Mouse (Mus musculus) CH12.LX (cell line): ENCODE data around the gene Sult1d1. TPM values are rescaled to one million over a fixed set of nuclear protein-coding genes. Genes with fewer than 3 reads are reported as not detected.
"Not testable (repeated sequence)": the region's sequence is repeated elsewhere in the genome, so short reads cannot be mapped to it uniquely, and the experiment has no call there.

Experiments used
- DNase-seq: peaks from one replicate; pipeline ENCODE4 v3.0.0-alpha.2; 2013; ENCODE audit errors: extremely low read depth
- H3K27ac ChIP-seq: 2 replicates; pipeline ENCODE4 v1.5.1; 2012; ENCODE audit warnings: low read depth, mild to moderate bottlenecking, control low read depth, moderate library complexity; ENCODE audit not compliant: insufficient read depth
- H3K27me3 ChIP-seq: replicated peaks from 2 replicates; pipeline ENCODE3; 2012; ENCODE audit warnings: inconsistent platforms
- H3K36me3 ChIP-seq, 2 experiments: replicated peaks in 1 of 2; 2 replicates each; pipeline versions ENCODE3 to v1.6.1; 2012; ENCODE audit warnings: inconsistent platforms in 1 of 2, low read length in 1 of 2, mild to moderate bottlenecking in 1 of 2, mixed read lengths in 1 of 2, moderate library complexity in 1 of 2; ENCODE audit not compliant: control insufficient read depth in 1 of 2, insufficient read depth in 1 of 2
- H3K4me1 ChIP-seq, 2 experiments: 2 replicates each; pipeline ENCODE4 v1.6.1; 2012; ENCODE audit warnings: inconsistent platforms in 1 of 2, moderate library complexity in 1 of 2; ENCODE audit not compliant: insufficient read depth in 2 of 2, control insufficient read depth in 1 of 2
- H3K4me2 ChIP-seq: 2 replicates; pipeline ENCODE4 v1.6.1; 2012; ENCODE audit warnings: low read depth, mild to moderate bottlenecking, control low read depth; ENCODE audit not compliant: poor library complexity, insufficient read depth, severe bottlenecking
- H3K4me3 ChIP-seq, 3 experiments: fragments of 150-350 bp in 1 of 3; sonication (generic) in 1 of 3; replicated peaks in 1 of 3; 2 replicates each; pipeline versions ENCODE3 to v1.5.1; 2011 to 2012; ENCODE audit warnings: low read depth in 2 of 3, low read length in 2 of 3, mild to moderate bottlenecking in 2 of 3, moderate library complexity in 2 of 3, control low read depth in 1 of 3, improper control_type of control experiment in 1 of 3, inconsistent platforms in 1 of 3, mixed read lengths in 1 of 3; ENCODE audit not compliant: poor library complexity in 1 of 3
- H3K79me2 ChIP-seq: replicated peaks from 2 replicates; pipeline ENCODE4 v1.6.1; 2012; ENCODE audit warnings: mild to moderate bottlenecking, moderate library complexity; ENCODE audit not compliant: control insufficient read depth, poor library complexity, insufficient read depth, severe bottlenecking; ENCODE audit errors: extremely low read depth
- H3K9ac ChIP-seq: 2 replicates; pipeline ENCODE4 v1.6.1; 2012; ENCODE audit warnings: low read depth, mild to moderate bottlenecking, control low read depth, moderate library complexity; ENCODE audit not compliant: insufficient read depth
- H3K9me3 ChIP-seq: replicated peaks from 2 replicates; pipeline ENCODE3; 2012; ENCODE audit warnings: low read length, inconsistent platforms, mixed read lengths
- BHLHE40 ChIP-seq: IDR thresholded peaks from 2 replicates; pipeline ENCODE4 v1.6.1; 2011; ENCODE audit warnings: mild to moderate bottlenecking, low read depth, low read length, improper control_type of control experiment
- CHD2 ChIP-seq: IDR thresholded peaks from 2 replicates; pipeline ENCODE4 v1.6.1; 2011; ENCODE audit warnings: low read length, improper control_type of control experiment
- CTCF ChIP-seq, 2 experiments: IDR thresholded peaks in 1 of 2; conservative IDR thresholded peaks in 1 of 2; 2 replicates each; pipeline ENCODE4 v1.5.1; 2011 to 2012; ENCODE audit warnings: low read depth in 2 of 2, low read length in 2 of 2, improper control_type of control experiment in 1 of 2, inconsistent platforms in 1 of 2, mild to moderate bottlenecking in 1 of 2, moderate library complexity in 1 of 2
- ELF1 ChIP-seq: IDR thresholded peaks from 2 replicates; pipeline ENCODE4 v1.6.1; 2014; ENCODE audit warnings: low read depth, mild to moderate bottlenecking, inconsistent platforms, low read length, improper control_type of control experiment
- ETS1 ChIP-seq: conservative IDR thresholded peaks from 2 replicates; pipeline ENCODE4 v1.6.1; 2012; ENCODE audit warnings: low read depth, mild to moderate bottlenecking, inconsistent platforms, low read length, improper control_type of control experiment, moderate library complexity
- MAZ ChIP-seq: IDR thresholded peaks from 2 replicates; pipeline ENCODE4 v1.6.1; 2012; ENCODE audit warnings: low read depth, mild to moderate bottlenecking, inconsistent platforms, low read length, improper control_type of control experiment, moderate library complexity
- MYC ChIP-seq: IDR thresholded peaks from 2 replicates; pipeline ENCODE4 v1.6.1; 2011; ENCODE audit warnings: low read depth, mild to moderate bottlenecking, improper control_type of control experiment, low read length
- NELFE ChIP-seq: IDR thresholded peaks from 2 replicates; pipeline ENCODE4 v1.6.1; 2011; ENCODE audit warnings: low read depth, low read length, improper control_type of control experiment
- PAX5 ChIP-seq: IDR thresholded peaks from 2 replicates; pipeline ENCODE4 v1.6.1; 2012; ENCODE audit warnings: low read length, inconsistent platforms, mixed read lengths
- RCOR1 ChIP-seq: conservative IDR thresholded peaks from 2 replicates; pipeline ENCODE4 v1.6.1; 2012; ENCODE audit warnings: low read depth, mild to moderate bottlenecking, inconsistent platforms, low read length, improper control_type of control experiment
- SMC3 ChIP-seq: IDR thresholded peaks from 2 replicates; pipeline ENCODE4 v1.6.1; 2011; ENCODE audit warnings: low read depth, low read length, improper control_type of control experiment
- TCF12 ChIP-seq: IDR thresholded peaks from 2 replicates; pipeline ENCODE4 v1.6.1; 2014; ENCODE audit warnings: low read depth, mild to moderate bottlenecking, inconsistent platforms, low read length, improper control_type of control experiment
- UBTF ChIP-seq: IDR thresholded peaks from 2 replicates; pipeline ENCODE4 v1.6.1; 2012; ENCODE audit warnings: low read depth, mild to moderate bottlenecking, inconsistent platforms, low read length, improper control_type of control experiment, moderate library complexity
- dilution Hi-C: fragments of 300-500 bp; cut with MboI; formaldehyde crosslinking; loops from 2 replicates; pipeline ENCODE4 v1.14.3; 2020; ENCODE audit warnings: low sequenced_read_pairs; ENCODE audit not compliant: extremely low pct_unique_long_range_greater_than_20kb, extremely low pct_ligation_motif_present
- in situ Hi-C: fragments of 300-500 bp; cut with MboI; formaldehyde crosslinking; loops from 3 replicates; pipeline ENCODE4 v1.14.3; 2019; ENCODE audit warnings: low sequenced_read_pairs, low pct_ligation_motif_present, low pct_unique_long_range_greater_than_20kb, mixed read lengths
- polyA plus RNA-seq: library from polyadenylated mRNA; unstranded; fragments of >175 nt; gene quantifications from 2 replicates; pipeline ENCODE4 v1.2.1, GENCODE M21; 2012; ENCODE audit warnings: low read depth; ENCODE audit not compliant: insufficient read length
- total RNA-seq, 2 experiments: library from RNA; depleted of rRNA; stranded (reverse); fragments of 300-350 nt in 1 of 2; fragments of >200 nt in 1 of 2; gene quantifications; 2 replicates each; pipeline ENCODE4 v1.2.3; 2012 to 2014

Sult1d1 gene
- total and polyA plus RNA-seq, 3 experiments: not detected

- Histone ChIP-seq H3K27me3 (no peaks in the 10 kb centered on the region), H3K4me2 (no peak within 1 kb of the TSS), H3K4me1 (no peaks in the 10 kb centered on the region), H3K36me3 (no peaks in the 10 kb centered on the region), H3K9me3 (no peaks in the 10 kb centered on the region), H3K4me3 (no peak within 1 kb of the TSS), H3K9ac (no peak within 1 kb of the TSS), H3K27ac (no peak within 1 kb of the TSS), H3K79me2 (no peaks in the 10 kb centered on the region)
- dilution Hi-C loops: no loop called here
- DNase-seq: no peak
- in situ Hi-C loops: no loop called here
- TF ChIP-seq CTCF (conservative IDR thresholded peaks at IDR 0.05 in 1 of 2, IDR thresholded peaks at IDR 0.05 in 1 of 2; ENCODE audit: low read depth in 2 of 2, low read length in 2 of 2) (no peak), UBTF (no peak)
Observed at GRCm38 (mm10) chr5:87538111-87538510, 30.7 kb downstream of the Sult1d1 start, which contains the start of gene Sult1b1. Sult1b1 (minus strand) TSS chr5:87538195.

DNA sequence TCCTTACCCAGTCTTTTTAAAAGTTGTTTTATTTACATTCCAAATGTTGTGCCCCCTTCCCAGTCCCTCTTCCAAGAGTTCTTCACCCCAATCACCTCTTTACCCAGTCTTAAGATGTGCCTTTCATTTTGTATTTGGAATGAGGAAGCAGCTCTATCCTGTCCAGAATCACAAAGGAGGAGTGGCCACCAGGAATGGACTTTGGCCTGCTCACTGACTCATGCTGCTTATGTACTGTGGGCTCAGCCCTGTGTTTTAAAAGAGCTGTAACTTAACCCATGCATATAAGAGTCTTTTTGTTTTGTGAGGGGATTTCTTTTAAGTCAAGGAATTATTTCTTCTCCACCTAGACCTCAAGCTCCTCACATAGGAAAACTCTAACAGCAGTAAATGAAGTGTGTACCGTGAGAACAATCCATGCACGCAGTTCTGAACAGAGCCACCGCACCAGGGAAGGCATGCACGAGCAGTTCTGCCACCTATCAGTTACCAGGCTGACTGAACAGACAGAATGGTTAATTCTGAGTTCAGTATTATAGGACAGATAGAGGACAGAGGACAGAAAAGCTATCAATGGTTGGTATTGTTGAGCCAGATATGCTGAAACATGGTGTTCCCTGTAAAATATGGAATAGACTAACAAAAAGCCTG, 32.7 kb downstream of the Sult1d1 start:
- in situ Hi-C loops: no loop called here
- dilution Hi-C loops: no loop called here
- H3K9ac ChIP-seq: no peak overlapping the region
- no peak for TF ChIP-seq SMC3
- TF ChIP-seq NELFE: no peak
- no peak for TF ChIP-seq PAX5
- TF ChIP-seq CTCF (conservative IDR thresholded peaks at IDR 0.05 in 1 of 2, IDR thresholded peaks at IDR 0.05 in 1 of 2; ENCODE audit: low read depth in 2 of 2, low read length in 2 of 2): no peak
- TF ChIP-seq BHLHE40: no peak
- no peak for TF ChIP-seq TCF12
- TF ChIP-seq RCOR1: no peak
- H3K4me3 ChIP-seq: no peak overlapping the region
- no peak overlapping the region for H3K4me2 ChIP-seq
- H3K27me3 ChIP-seq: no peaks in the 10 kb centered on the region
- no peaks in the 10 kb centered on the region for H3K36me3 ChIP-seq
- H3K79me2 ChIP-seq: no peaks in the 10 kb centered on the region
- no peaks in the 10 kb centered on the region for H3K9me3 ChIP-seq
- DNase-seq: no peak
- no peaks in the 10 kb centered on the region for H3K4me1 ChIP-seq
- H3K27ac ChIP-seq: no peak overlapping the region

DNA sequence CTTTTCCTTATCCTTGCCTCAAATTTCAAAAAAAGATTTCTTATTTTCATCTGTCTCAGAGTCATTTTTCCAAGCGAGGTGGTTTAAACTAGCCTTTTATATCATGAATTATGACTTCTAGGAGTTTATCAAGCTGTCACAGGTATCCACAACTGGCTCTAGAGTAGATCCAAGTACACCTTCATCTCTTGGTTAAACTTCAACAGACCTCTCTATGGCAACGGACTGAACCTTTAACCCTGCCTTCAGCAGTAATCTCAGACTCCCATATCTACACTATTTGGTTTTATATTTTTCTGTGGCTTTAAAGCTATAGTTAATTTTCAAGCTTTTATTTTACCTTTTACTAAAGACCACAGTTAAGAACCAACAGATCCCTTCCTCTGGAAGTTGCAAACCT, 36.5 kb downstream of the Sult1d1 start:
- dilution Hi-C loops (no loop called here), in situ Hi-C loops (no loop called here)
- H3K36me3 ChIP-seq: no peaks in the 10 kb centered on the region
- no peak overlapping the region for H3K4me2 ChIP-seq
- no peaks in the 10 kb centered on the region for H3K79me2 ChIP-seq
- H3K4me1 ChIP-seq: no peaks in the 10 kb centered on the region
- no peak overlapping the region for H3K9ac ChIP-seq
- no peaks in the 10 kb centered on the region for H3K27me3 ChIP-seq
- no peak for TF ChIP-seq ETS1
- TF ChIP-seq MAZ: no peak
- no peak for TF ChIP-seq BHLHE40
- no peak for TF ChIP-seq SMC3
- no peak for TF ChIP-seq CHD2
- TF ChIP-seq MYC: no peak
- no peak for TF ChIP-seq ELF1
- no peak overlapping the region for H3K4me3 ChIP-seq
- no peaks in the 10 kb centered on the region for H3K9me3 ChIP-seq
- no peak overlapping the region for H3K27ac ChIP-seq
- DNase-seq: no peak

GRCm38 (mm10) chr5:87523561-87523960, 45.3 kb downstream of the Sult1d1 start:
- H3K27me3 ChIP-seq, H3K36me3 ChIP-seq, in situ Hi-C loops: not testable (repeated sequence)

More at GRCm38 (mm10) chr5:87523561-87523960, 45.3 kb downstream of the Sult1d1 start:
- H3K4me2 ChIP-seq, H3K9me3 ChIP-seq, H3K9ac ChIP-seq, dilution Hi-C loops, H3K27ac ChIP-seq, H3K79me2 ChIP-seq, H3K4me1 ChIP-seq, DNase-seq, H3K4me3 ChIP-seq: not testable (repeated sequence)
